Mouse (Mus musculus) limb, embryonic 13.5 days (tissue): ENCODE results near the gene Ssmem1. TPM values are rescaled to one million over a fixed set of nuclear protein-coding genes. Genes with fewer than 3 reads are reported as not detected.

Source experiments
- ATAC-seq: fragments of 200-750 bp; cut with Nextera tagmentation; 2 replicates; pipeline ENCODE4 v1.8.0; 2017; ENCODE audit warnings: low read depth, moderate number of reproducible peaks, moderate TSS enrichment; ENCODE audit not compliant: low FRiP score
- H3K27ac ChIP-seq: fragments of 300-500 bp; sonication (generic); 2 replicates; pipeline ENCODE4 v1.5.1; 2015; ENCODE audit warnings: inconsistent platforms, mild to moderate bottlenecking, moderate library complexity
- H3K27me3 ChIP-seq: fragments of 300-500 bp; sonication (generic); 2 replicates; pipeline ENCODE4 v1.6.1; 2015; ENCODE audit warnings: mild to moderate bottlenecking, inconsistent platforms
- H3K36me3 ChIP-seq: fragments of 300-500 bp; sonication (generic); 2 replicates; pipeline ENCODE4 v1.6.1; 2015; ENCODE audit warnings: inconsistent platforms, mild to moderate bottlenecking, moderate library complexity
- H3K4me1 ChIP-seq: fragments of 300-500 bp; sonication (generic); 2 replicates; pipeline ENCODE4 v1.6.1; 2015; ENCODE audit warnings: inconsistent platforms
- H3K4me2 ChIP-seq: fragments of 300-500 bp; sonication (generic); replicated peaks from 2 replicates; pipeline ENCODE4 v1.6.1; 2015; ENCODE audit warnings: inconsistent platforms, mild to moderate bottlenecking, moderate library complexity
- H3K4me3 ChIP-seq: fragments of 300-500 bp; sonication (generic); 2 replicates; pipeline ENCODE4 v1.5.1; 2015; ENCODE audit warnings: moderate library complexity, mild to moderate bottlenecking, inconsistent platforms
- H3K9ac ChIP-seq: fragments of 300-500 bp; sonication (generic); 2 replicates; pipeline ENCODE4 v1.6.1; 2015; ENCODE audit warnings: mild to moderate bottlenecking, inconsistent platforms
- H3K9me3 ChIP-seq: fragments of 300-500 bp; sonication (generic); 2 replicates; pipeline ENCODE4 v1.6.1; 2016; ENCODE audit warnings: inconsistent platforms
- WGBS: fragments of 180-500 bp; shearing (Covaris S2); methylation state at CpG from one replicate; pipeline ENCODE4 v1.1.7; 2015; 5-methylcytosine and 5-hydroxymethylcytosine counted together
- polyA plus RNA-seq: library from polyadenylated mRNA; unstranded; fragments of >200 nt; fragmentation: Nextera tagmentation; extraction: Ambion mirVana; gene quantifications from 2 replicates; pipeline ENCODE4 v1.2.1, GENCODE M21; 2015

The Ssmem1 gene
- polyA plus RNA-seq, 1 experiment from 2014 or later = 0.22 TPM

- WGBS = 89% methylated on average over 6 of the region's 6 CpGs
- peaks cover 12% of the 10 kb centered on the region for H3K4me1 ChIP-seq
- no peak overlapping the region for H3K4me2 ChIP-seq
- H3K4me3 ChIP-seq = no peak overlapping the region
- H3K9ac ChIP-seq = no peak overlapping the region
- H3K36me3 ChIP-seq = peaks cover 44% of the 10 kb centered on the region
- H3K27me3 ChIP-seq = no peaks in the 10 kb centered on the region
- H3K9me3 ChIP-seq = no peaks in the 10 kb centered on the region
- ATAC-seq = no peak
- peak overlapping the region; percentile 65; the same call in 1 of the 2 replicates for H3K27ac ChIP-seq
Measured at GRCm38 (mm10) chr6:30477784-30478183, 31.9 kb upstream of the Ssmem1 start.

GRCm38 (mm10) chr6:30479418-30479817 is 30.2 kb upstream of the Ssmem1 start:
- Histone ChIP-seq H3K4me2 (no peak overlapping the region), H3K9ac (no peak overlapping the region), H3K4me1 (peaks cover 12% of the 10 kb centered on the region), H3K36me3 (peaks cover 59% of the 10 kb centered on the region), H3K27ac (no peak overlapping the region), H3K27me3 (no peaks in the 10 kb centered on the region), H3K4me3 (no peak overlapping the region), H3K9me3 (no peaks in the 10 kb centered on the region)
- 96% methylated on average over 3 of the region's 3 CpGs for WGBS
- ATAC-seq = no peak

DNA sequence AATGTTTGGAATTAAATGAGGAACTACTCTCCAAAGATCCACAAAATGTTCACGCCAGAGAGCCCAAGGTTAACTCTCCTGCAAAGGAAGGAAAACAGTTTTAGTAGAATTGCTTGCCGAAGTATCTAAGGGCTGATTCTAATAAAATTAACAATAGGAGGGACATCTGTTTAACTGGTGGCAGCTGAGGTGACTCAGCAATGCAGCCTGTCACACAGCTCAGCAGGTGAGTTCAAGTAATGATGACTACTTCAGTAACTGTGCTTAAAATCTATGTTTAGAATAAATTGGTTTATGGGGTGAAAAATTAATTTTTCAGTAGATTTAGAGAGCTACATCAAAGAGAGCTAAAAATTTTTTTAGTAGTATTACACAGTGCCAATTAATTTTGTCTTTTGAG is 26.7 kb upstream of the Ssmem1 start:
- Histone ChIP-seq H3K4me2 (no peak overlapping the region), H3K4me1 (no peaks in the 10 kb centered on the region), H3K36me3 (peaks cover 93% of the 10 kb centered on the region), H3K4me3 (no peak overlapping the region), H3K27me3 (no peaks in the 10 kb centered on the region), H3K27ac (no peak overlapping the region), H3K9ac (no peak overlapping the region), H3K9me3 (no peaks in the 10 kb centered on the region)
- WGBS = 49% methylated on average over 2 of the region's 2 CpGs
- no peak for ATAC-seq

- Histone ChIP-seq H3K9ac (no peak overlapping the region), H3K4me2 (no peak overlapping the region), H3K9me3 (no peaks in the 10 kb centered on the region), H3K27me3 (no peaks in the 10 kb centered on the region), H3K4me3 (no peak overlapping the region), H3K36me3 (peaks cover 86% of the 10 kb centered on the region), H3K4me1 (no peaks in the 10 kb centered on the region), H3K27ac (no peak overlapping the region)
- WGBS = 92% methylated on average over 6 of the region's 6 CpGs
- ATAC-seq = no peak
Measured at GRCm38 (mm10) chr6:30486504-30486903, 23.1 kb upstream of the Ssmem1 start.

DNA sequence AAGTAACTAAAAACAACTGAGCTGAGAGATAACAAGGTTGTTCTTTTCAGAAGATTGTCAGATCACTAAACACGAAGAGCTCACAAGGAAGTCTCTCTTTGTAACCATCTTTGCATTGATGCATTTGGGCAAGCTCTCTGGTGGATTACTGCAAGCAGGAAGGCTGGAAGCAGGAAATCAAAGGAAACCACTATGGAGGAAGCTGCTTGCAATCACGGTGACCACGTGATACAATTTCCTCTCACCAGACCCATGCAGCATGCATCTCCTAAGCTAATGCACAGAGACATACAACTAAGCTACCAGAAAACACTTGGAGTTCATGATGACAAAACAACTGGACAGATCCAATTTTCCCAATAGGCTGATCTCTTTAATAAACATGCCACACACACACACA is 10.6 kb upstream of the Ssmem1 start:
- 81% methylated on average over 3 of the region's 3 CpGs for WGBS
- H3K36me3 ChIP-seq = peaks cover 63% of the 10 kb centered on the region

GRCm38 (mm10) chr6:30508824-30509223 is 825 bp upstream of the Ssmem1 start:
- peak overlapping the region; percentile 60 for H3K4me3 ChIP-seq
- H3K4me2 ChIP-seq = peak overlapping the region; percentile 74
- peaks cover 10% of the 10 kb centered on the region for H3K4me1 ChIP-seq
- no peak for ATAC-seq
- peak overlapping the region; percentile 87 for H3K9ac ChIP-seq
- WGBS = 9% methylated on average over 2 of the region's 2 CpGs
- peak overlapping the region; percentile 97 for H3K27ac ChIP-seq
- H3K36me3 ChIP-seq = peaks cover 24% of the 10 kb centered on the region
- no peaks in the 10 kb centered on the region for H3K27me3 ChIP-seq
- H3K9me3 ChIP-seq = no peaks in the 10 kb centered on the region

More for the DNA sequence above, 10.6 kb upstream of the Ssmem1 start:
- Histone ChIP-seq H3K4me2 (no peak overlapping the region), H3K27me3 (no peaks in the 10 kb centered on the region), H3K4me3 (no peak overlapping the region), H3K9ac (no peak overlapping the region), H3K4me1 (0 out of 2 replicates have a peak, but pooled peaks cover 5% of the 10 kb centered on the region), H3K9me3 (no peaks in the 10 kb centered on the region), H3K27ac (no peak overlapping the region)
- ATAC-seq = no peak

GRCm38 (mm10) chr6:30510291-30510690 is 642 bp downstream of the Ssmem1 start:
- ATAC-seq = no peak
- H3K36me3 ChIP-seq = peaks cover 13% of the 10 kb centered on the region
- H3K9me3 ChIP-seq = no peaks in the 10 kb centered on the region
- no peaks in the 10 kb centered on the region for H3K27me3 ChIP-seq
- peak overlapping the region; percentile 97 for H3K27ac ChIP-seq
- WGBS = 62% methylated on average over 5 of the region's 5 CpGs
- H3K4me1 ChIP-seq = peaks cover 16% of the 10 kb centered on the region
- H3K4me3 ChIP-seq = no peak overlapping the region
- H3K9ac ChIP-seq = peak overlapping the region; percentile 35; the same call in 1 of the 2 replicates
- peak overlapping the region; percentile 74 for H3K4me2 ChIP-seq

GRCm38 (mm10) chr6:30514242-30514641 is 4.6 kb downstream of the Ssmem1 start:
- no peaks in the 10 kb centered on the region for H3K9me3 ChIP-seq

DNA sequence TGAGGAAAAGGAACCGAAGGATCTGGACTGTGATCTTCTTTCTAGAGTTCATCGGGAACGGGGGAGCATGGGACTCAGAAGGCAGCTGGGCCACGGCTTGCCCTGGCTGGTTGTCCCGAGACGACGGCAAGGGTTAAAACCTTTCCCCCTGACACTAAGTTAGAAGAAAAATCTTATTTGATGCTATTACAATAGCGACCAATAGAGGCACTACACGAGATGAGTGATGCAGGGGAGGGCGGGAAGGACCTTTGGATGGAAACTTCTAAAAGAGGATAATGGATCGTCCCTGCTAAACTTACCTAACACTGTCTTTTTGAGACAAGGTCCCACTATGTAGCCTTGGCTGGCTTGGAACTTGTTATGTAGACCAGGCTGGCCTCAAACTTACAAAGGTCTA is 10.8 kb downstream of the Ssmem1 start:
- Histone ChIP-seq H3K27me3 (no peaks in the 10 kb centered on the region), H3K4me2 (no peak overlapping the region), H3K36me3 (no peaks in the 10 kb centered on the region), H3K4me3 (no peak overlapping the region), H3K9ac (no peak overlapping the region), H3K27ac (no peak overlapping the region), H3K9me3 (no peaks in the 10 kb centered on the region), H3K4me1 (peaks cover 17% of the 10 kb centered on the region)
- ATAC-seq = no peak
- 64% methylated on average over 11 of the region's 11 CpGs for WGBS

More at GRCm38 (mm10) chr6:30514242-30514641, 4.6 kb downstream of the Ssmem1 start:
- H3K27me3 ChIP-seq = no peaks in the 10 kb centered on the region
- 6% methylated on average over 9 of the region's 9 CpGs for WGBS
- no peak overlapping the region for H3K9ac ChIP-seq
- no peak overlapping the region for H3K4me3 ChIP-seq
- no peak overlapping the region for H3K4me2 ChIP-seq
- H3K4me1 ChIP-seq = peaks cover 20% of the 10 kb centered on the region
- ATAC-seq = no peak
- peak overlapping the region; percentile 80 for H3K27ac ChIP-seq
- no peaks in the 10 kb centered on the region for H3K36me3 ChIP-seq

- ATAC-seq = no peak
- WGBS = 22% methylated on average over 7 of the region's 7 CpGs
- H3K27ac ChIP-seq = peak overlapping the region; percentile 98
- H3K4me2 ChIP-seq = no peak overlapping the region
- no peaks in the 10 kb centered on the region for H3K36me3 ChIP-seq
- H3K4me1 ChIP-seq = peaks cover 58% of the 10 kb centered on the region
- no peaks in the 10 kb centered on the region for H3K27me3 ChIP-seq
- H3K9ac ChIP-seq = no peak overlapping the region
- H3K9me3 ChIP-seq = no peaks in the 10 kb centered on the region
- no peak overlapping the region for H3K4me3 ChIP-seq
Measured at GRCm38 (mm10) chr6:30525456-30526332, 16.0 kb downstream of the Ssmem1 start.

- 8% methylated on average over 19 of the region's 19 CpGs for WGBS
- no peak overlapping the region for H3K4me3 ChIP-seq
- peak overlapping the region; percentile 98 for H3K27ac ChIP-seq
- no peaks in the 10 kb centered on the region for H3K27me3 ChIP-seq
- H3K4me1 ChIP-seq = peaks cover 58% of the 10 kb centered on the region
- no peak for ATAC-seq
- peak overlapping the region; percentile 47 for H3K4me2 ChIP-seq
- peak overlapping the region; percentile 56; the same call in 1 of the 2 replicates for H3K9ac ChIP-seq
- H3K36me3 ChIP-seq = no peaks in the 10 kb centered on the region
- H3K9me3 ChIP-seq = no peaks in the 10 kb centered on the region
Measured at GRCm38 (mm10) chr6:30526586-30527515, 17.2 kb downstream of the Ssmem1 start.

- H3K9ac ChIP-seq = no peak overlapping the region
- H3K4me1 ChIP-seq = peaks cover 58% of the 10 kb centered on the region
- peak overlapping the region; percentile 98; the same call in 1 of the 2 replicates for H3K27ac ChIP-seq
- H3K9me3 ChIP-seq = no peaks in the 10 kb centered on the region
- no peak for ATAC-seq
- H3K4me3 ChIP-seq = no peak overlapping the region
- WGBS = 20% methylated on average over 6 of the region's 6 CpGs
- no peaks in the 10 kb centered on the region for H3K36me3 ChIP-seq
- H3K27me3 ChIP-seq = no peaks in the 10 kb centered on the region
- no peak overlapping the region for H3K4me2 ChIP-seq
Measured at GRCm38 (mm10) chr6:30528800-30529199, 19.2 kb downstream of the Ssmem1 start.
